Mouse (Mus musculus) mouse trophoblast stem cell (cell line): Measurements from ENCODE around the gene Eps15l1.

ENCODE experiments used
- in situ Hi-C, 2 experiments: fragments of 300-500 bp; cut with MseI, MboI; formaldehyde crosslinking; loops; 2 replicates in 1 of 2; 3 replicates in 1 of 2; pipeline ENCODE4 v1.15.1; 2025

The Eps15l1 gene

DNA sequence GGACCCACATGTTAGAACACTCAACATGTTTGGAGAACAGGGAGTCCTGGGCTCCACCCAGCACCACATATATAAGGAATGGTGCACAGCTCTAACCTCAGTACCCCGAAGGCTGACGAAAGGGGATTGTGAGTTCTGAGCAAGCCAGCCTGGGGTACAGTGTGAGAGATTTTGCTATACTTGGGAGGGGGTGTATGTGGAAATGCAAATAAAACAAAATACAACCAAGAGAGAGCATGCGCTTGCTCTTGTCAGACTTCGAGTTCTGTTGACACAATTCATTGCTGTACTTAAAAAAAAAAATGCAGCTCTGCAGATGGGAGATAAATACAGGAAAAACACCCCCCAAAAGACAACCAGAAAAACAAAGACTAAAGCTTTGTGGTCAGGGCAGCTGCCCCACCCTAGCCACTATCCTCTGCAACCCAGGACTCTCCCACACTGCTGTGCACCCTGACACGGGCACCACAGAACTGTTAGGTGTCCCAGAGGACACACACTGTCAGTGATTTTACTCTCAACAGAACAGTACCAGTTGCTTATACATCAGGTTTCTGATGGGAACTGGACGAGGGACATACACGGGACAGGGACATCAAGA lies 69.8 kb downstream of the Eps15l1 start:
- in situ Hi-C loops, result no loop called here

DNA sequence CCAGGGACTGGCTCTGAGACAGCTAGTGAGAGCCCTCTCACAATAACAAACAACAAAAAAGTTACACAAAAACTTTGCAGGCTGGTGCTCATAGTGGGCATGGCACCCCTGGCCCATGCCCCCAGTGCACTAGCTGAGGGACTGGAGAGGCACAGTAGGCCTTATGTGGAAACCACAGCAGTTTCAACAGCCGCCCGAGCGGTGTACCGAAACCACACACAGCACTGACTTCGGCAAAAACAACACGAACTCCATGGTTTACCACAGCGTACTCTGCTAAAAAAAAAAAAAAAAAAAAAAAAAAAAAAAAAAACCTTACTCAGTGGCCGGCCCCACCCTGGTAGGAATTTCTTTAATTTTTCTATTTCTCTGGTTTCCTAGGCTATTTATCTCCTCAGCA lies 70.5 kb downstream of the Eps15l1 start:
- in situ Hi-C loops, result no loop called here

DNA sequence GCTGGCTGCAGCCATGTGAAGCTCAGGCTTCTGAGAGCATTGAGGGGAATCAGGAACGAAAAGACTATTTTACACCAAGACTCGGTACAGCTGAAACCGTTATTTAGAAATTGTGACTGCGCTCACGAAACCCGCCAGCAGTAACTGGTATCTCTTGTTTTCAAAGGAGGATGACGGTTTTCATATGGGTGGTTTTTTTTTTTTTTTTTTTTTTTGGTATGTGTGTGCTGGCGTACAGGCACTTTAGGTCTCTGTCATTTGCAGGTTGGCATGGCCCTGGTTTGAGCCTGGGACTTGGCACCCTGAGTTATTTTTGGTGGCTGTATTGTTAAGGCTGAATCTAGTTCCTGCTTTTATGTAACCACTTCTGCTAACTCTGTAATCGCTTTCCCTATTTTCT lies 71.4 kb downstream of the Eps15l1 start:
- in situ Hi-C loops, result no loop called here

DNA sequence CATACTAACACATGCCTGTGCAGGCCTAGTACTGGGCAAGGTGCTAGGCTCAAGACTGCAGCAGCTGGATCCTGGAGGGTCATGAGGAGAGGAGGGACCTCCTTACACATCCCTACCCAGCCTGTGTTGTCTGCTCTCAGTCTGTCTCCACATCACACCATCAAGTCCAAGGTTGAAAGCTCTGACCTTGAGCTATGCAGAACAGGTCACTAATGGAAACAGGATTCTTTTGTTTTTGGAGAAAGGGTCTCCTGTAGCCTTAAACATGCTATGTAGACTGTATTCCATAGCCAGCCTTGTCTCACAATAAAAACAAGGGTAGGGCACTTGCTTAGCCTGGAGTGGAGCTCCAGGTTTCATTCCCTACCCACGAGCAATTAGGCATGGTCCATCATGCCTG lies 72.3 kb downstream of the Eps15l1 start:
- in situ Hi-C loops, result no loop called here

DNA sequence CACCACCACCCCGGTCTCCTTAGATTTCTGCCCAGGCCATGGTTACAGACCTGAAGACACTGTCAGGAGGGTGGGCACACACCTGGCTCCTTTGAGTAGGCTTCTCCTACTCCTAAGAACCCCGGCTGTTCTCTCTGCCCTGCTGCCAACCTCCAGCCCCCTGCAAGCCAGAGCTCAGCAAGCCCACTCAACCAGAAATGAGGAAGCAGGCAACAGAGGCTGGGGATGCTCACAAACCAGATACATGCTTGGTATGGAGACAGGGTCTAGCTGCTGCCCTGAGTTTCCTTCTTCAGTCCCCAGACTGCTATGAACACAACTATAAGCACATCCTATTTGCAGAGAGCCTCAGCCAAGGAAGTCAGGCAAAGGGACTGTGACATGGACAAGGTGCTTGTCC lies 73.1 kb downstream of the Eps15l1 start:
- in situ Hi-C loops, result no loop called here

DNA sequence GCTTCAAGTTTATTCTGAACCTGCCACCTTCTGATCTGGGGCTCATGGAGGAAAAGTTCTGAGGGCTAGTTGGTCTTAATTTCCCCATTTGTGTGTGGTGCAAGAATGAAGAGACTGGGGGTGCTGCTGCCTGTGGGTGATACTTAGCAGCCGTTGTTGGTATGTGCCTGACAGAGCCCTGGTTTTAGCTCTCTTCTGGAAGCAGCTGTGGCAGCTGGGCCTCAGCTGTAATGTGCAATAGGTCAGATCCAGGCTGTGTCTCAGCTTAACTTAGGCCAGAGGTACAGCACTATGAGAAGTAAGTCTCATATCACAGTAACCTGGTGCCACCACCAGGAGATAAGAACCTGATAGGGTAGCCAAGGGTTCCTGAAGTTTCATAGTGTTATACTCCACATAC lies 73.7 kb downstream of the Eps15l1 start:
- in situ Hi-C loops, result no loop called here

DNA sequence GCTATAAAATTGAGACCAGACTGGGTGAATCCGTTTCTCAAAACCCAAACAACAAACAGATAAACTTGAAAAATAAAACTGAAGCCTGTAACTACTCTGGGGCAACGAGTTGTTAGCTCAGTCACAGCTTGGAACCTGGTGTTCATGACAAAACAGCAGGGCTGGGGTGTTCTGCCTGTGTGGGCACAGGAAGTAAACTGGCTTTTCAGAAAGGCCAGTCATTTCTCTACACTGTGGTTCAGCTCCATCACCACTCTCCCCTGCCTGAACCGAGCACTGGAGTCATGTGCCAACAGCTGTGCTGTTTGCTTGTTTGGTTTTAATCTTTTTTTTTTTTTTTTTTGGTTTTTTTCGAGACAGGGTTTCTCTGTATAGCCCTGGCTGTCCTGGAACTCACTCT lies 77.5 kb downstream of the Eps15l1 start:
- in situ Hi-C loops, result no loop called here

DNA sequence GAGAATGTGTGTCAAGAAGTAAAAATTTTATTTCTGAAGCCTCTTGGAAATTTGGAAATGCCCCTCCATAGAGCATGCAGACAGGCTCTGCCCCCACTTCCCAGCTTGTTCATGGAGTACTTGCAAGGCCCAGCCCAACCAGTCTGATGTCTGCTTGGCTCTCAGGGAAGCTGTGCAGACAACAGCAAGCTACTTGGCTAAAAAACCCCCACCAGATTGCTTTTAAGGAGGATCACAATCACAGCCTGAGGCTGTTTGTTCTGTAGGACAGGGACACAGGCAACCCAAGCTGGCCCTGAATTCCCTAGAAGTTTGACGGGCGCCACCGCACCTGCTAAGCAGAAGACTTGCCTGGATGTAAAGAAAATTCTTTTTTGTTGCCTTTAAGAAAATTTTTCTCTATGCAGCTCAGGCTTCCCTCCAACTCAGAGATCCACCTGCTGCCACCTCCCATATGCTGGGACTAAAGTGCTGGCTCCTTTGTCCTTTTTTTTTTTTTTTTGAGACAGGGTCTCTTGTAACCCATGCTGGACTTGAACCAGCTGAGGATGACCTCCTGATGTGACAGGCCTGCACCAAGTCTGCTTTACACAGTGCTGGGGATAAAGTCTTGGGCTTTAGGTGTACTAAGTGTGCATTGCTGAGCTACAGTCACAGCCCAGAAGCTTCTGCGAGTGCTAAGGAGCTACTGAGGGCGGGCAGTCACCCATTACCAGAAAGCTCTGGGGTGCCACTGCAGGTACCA lies 78.5 kb downstream of the Eps15l1 start:
- in situ Hi-C loops, result no loop called here

DNA sequence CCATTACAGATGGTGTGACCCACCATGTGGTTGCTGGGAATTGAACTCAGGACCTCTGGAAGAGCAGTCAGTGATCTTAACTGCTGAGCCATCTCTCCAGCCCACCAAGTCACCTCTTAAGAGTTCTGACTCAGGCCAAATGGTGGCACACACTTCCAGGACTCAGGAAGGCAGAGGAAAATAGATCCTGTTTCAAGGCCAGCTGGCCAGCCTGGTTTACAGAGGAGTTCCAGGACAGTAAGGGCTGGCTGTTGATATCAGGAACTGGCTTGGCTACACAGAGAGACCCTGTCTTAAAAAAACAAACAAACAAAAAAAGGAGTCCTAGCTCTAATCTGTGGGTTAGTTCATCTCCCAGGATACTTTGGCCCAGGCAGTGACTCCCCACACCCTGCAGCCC lies 84.2 kb downstream of the Eps15l1 start:
- in situ Hi-C loops, result no loop called here

DNA sequence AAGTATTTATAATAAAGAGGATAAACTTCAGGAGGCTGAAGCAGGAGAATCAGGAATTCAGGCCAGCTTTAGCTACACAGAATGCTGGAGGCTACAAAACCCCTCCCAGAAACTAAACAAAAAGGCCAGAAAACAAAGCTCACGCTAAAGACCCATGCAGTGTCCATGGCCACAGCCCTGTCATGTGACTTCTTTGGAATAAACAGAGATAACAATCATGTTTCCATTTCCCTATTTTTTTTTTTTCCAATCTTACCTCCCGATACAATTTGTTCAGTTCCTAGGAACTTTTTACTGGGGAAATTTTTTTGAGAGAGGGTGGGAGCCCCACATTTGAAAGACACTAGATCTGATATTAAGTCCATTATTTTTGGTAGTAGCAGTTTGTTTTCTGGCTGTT lies 85.0 kb downstream of the Eps15l1 start:
- in situ Hi-C loops, result no loop called here

DNA sequence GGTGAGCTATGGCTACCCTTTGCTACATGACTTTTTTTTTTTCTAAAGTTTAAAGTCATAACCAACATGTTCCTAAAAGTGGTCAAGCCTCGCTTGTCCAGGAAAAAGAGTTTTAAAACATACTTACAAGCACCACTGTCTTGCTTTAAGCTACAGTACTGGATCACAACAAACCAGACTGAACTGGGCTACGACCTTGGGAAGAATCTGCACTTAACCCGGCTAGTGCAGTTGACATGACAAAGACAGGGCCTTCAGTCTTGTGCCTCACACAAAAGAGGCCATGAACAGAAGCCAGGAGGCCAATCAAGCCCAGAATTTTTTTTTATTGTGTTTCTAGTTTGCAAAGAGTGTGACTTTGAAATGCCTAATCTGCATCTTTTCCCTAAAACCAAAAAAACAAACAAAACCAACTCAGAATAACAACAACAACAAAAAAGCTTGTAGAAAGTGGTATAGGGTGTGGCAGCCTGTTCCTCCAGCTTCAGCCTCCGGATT lies 87.1 kb downstream of the Eps15l1 start:
- in situ Hi-C loops, result no loop called here

DNA sequence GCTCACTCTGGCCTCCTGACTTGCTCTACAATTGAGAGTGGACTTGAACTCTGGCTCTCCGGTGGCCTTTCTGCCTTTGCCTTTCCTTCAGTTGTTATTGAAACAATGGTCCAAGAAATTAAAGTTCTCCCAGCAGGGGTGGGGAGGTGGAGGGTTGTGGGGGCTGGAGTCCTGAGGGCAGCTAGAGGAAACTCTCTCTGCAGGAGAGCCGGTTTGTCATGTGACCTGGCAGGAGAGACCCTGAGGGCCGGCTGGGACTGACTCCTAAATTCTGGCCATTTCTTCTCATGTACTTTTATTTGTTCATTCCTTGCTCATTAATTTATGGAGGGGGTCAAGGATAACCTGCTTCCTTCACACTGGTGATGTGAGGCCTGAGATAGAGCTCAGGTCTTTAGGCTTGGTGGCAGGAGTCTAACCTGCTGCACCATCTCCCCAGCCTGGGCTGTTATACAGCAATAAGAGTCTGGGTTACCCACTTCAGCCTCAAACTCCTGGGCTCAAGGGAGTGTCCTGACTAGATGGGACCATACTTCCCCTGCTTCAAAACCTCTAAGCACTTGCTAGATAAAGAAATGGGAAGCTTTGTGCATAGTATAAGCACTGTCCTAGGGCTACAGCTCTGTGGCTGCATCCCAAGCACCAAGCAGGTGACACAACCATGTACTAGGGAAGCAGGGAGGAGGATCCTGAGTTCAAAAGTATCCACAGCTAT lies 87.7 kb downstream of the Eps15l1 start:
- in situ Hi-C loops, result no loop called here

DNA sequence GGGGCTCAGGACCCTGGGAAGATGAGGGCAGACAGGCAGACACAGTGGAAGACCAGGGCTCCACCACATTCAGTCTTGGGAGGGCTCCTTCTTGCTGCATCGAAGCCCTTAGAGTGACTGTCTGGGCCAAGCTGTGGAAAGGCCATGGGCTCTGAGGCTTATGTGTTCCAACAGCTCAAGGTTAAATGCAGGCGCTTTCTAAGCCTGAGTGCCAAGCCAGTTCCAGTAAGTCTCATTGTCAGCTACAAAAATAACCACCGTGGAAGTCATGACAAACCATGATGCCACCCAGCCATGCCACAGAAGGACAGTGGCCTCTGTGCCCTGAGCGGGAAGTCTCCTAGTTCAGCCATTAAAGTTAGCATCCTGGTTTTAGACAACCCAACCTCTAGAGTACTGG lies 89.6 kb downstream of the Eps15l1 start:
- in situ Hi-C loops, result no loop called here

DNA sequence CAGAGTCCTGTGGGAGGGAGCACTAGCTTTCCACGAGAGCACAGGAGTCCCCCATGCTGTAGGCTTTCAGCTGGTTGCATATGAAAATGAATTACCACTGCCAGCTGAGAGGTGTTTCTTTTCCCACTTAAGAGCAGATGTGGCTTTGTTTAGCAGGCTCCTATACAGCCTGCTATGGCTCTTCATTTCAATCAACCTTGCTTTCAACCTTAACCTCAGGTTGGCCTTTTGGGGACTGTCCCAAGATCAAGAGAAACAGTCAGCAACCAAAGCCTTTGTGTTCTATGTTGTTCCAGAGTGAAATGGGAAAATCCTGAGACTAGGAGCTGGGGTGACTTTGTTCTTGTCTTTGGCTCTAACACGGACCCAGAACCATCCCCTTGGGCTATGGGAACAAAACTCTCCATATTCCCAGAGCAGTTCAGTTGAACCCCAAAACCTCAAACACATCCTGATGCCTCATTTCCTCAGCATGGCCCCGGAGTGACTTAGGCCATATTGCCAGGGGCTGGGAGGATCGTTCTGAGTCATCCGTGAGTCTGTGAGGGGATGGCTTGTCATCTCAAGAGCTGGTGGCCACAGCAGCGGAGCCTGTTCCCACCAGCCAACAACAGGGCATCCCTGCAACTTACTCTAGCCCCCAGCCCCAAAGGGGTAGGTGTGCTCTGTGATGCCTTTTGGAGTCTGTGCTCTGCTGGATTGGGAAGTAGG lies 90.3 kb downstream of the Eps15l1 start:
- in situ Hi-C loops, result no loop called here

DNA sequence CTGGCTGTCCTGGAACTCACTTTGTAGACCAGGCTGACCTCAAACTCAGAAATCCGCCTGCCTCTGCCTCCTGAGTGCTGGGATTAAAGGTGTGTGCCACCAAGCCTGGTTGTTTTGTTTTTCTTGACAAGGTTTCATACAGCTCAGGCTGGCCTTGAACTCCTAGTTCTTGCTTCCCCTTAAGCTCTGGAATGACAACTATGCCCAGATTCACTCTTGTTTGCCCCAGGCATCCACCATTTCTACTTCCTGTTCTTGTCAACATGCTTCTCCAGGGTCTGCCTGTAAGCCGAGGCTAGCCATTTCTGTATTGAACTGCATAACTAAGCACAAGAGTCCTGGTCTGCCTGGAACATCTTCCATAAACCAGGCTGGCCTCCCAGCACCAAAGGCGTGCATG lies 92.1 kb downstream of the Eps15l1 start:
- in situ Hi-C loops, result no loop called here

DNA sequence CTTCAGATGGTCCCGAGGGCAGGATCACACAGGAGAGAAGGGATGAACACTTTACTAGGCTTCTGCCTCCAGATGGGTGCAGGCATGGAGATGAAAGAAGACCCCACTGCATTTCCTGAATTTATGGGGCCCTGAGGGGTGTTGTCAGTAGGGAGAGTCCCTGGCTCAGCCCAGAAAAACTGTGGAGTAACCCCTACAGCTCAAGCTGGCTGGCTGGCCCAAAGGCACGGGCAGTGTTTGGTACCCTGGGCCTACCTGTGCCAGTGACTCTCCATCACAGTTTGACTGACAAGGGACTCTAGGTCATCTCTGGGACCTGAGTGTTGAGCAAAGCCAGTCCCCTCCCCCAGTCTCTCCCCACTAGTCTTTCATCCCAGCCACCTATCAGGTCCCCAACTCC lies 96.6 kb downstream of the Eps15l1 start:
- in situ Hi-C loops, result no loop called here

DNA sequence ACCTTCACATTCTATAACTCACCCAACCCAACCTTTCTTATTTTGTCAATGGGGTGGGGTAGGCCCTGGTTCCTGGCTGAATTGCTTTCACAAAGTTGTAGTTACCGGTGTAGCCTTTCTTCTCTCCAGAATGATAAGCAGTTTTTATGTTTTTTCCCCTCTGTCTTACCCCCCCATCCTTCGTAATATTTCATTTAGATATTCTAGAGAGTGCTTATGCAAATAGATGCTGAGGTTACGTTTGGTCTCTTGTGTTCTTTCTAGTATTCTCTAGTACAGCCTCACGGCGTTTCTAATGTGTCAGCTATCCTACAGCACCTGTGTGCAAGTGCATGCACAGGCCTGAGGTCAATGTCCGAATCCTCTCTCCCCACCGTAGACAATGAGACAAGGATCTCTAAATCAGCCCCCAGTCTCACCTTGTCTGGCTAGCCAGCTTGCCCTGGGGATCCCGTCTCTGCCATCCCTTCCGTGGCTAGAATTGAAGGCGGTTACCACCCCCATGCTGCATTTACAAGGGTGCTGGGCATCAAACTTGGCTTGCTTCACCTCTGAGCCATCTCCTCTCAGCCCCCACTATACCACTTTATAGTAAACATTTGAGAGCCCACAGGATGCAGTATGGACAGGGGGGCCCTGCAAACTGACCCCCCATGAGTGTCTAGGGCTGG lies 97.1 kb downstream of the Eps15l1 start:
- in situ Hi-C loops, result no loop called here

DNA sequence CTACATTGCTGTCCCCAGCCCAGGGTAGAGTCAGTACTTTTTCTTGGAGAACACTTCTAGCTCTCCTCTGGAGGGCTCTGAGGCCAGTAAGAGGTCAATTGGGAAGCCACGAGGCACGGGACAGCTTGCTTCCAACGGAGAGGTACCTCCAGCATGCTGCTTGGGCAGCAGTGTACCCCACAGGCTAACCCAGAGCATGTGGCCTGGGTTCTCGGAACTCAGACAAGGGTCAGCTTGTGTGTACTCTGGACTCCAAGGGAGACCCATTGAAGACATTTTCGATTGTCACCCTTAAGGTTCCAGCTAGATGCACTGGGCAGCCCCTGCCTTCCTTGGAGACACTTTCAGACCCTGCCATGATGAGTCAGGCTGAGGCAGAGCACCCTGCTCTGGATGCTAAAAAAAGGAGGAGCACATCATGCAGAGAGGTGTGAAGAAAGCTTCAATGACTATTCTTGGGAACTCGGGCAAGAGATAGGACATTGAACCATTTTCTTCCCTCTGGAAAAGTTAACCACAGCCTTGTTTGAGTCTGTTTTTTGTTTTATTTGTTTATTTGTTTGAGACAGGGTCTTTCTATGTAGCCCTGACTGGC lies 98.0 kb downstream of the Eps15l1 start:
- in situ Hi-C loops, result no loop called here

DNA sequence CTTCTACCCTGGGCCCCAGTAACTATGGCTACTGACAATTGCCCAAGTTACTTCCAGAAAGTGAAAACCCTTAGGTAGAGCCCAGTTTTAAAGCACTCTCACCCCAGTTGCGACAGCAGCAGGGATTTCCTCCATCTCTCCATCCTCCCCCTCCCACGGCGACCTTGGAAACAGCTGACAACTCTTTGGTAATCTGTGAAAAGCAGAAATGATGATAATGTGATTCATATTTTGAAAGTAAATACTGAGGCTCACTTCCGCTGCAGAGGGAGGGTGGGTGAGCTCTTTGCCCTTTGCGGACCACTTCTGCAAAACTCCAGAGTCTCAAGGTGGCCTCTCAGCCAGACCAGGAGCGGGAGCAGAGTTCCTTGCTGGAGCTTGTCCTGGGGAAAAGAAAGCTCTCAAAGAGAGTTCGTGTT lies 98.8 kb downstream of the Eps15l1 start:
- in situ Hi-C loops, result no loop called here

DNA sequence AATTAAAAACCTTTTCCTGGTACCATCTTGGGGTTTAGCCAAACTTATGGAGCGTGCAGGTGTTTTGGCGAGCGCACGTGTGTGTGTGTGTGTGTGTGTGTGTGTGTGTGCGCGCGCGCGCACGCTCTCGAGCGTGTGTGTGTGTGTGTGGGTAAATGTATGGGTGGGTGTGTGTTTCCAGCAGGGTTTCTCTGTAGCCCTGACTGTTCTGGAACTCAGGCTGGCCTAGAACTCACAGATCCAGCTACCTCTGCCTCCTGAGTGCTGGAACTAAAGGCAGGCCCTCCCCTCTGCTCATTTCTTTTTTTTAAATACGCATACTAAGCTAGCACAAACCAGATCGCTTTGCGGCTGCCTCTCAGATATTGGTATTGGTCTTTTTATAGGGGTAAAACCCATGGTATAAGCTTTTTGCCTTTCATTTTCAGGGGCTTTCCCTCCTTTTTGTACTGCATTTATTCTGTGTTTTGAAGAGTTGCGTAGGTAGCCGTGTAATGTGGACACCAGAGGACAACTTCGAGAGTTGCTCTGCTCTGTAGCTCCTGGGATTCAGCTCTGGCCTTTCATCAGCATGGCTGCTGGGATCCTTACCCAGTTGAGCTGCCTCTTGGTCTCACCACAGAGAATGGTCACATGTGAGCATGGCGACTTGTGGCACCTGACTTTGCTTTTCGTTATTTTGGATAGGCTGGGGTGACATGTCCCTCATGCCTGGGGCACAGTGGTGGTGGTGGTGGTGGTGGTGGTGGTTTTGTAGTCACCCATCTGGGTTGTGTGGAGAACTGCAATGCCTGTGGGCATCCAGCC lies 99.4 kb downstream of the Eps15l1 start:
- in situ Hi-C loops, result no loop called here
